Mouse (Mus musculus) stomach, postnatal 0 days (tissue): ENCODE measurements around the gene Fam169b. TPM values are rescaled to one million over a fixed set of nuclear protein-coding genes. Genes with fewer than 3 reads are reported as not detected.
A peak's percentile ranks its signal among the peaks of the same experiment; 100 is the strongest.

Source experiments
- ATAC-seq: fragments of 200-750 bp; cut with Nextera tagmentation; 2 replicates; pipeline ENCODE4 v1.8.0; 2017; ENCODE audit not compliant: low FRiP score, low TSS enrichment
- DNase-seq: peaks from one replicate; pipeline ENCODE4 v3.0.0-alpha.2; 2016; ENCODE audit warnings: low spot score
- H3K27ac ChIP-seq: fragments of 300-500 bp; sonication (generic); replicated peaks from 2 replicates; pipeline ENCODE4 v1.5.1; 2014; ENCODE audit warnings: mild to moderate bottlenecking, control low read depth
- H3K27me3 ChIP-seq: fragments of 300-500 bp; sonication (generic); 2 replicates; pipeline ENCODE4 v1.6.1; 2014; ENCODE audit warnings: low read length; ENCODE audit not compliant: control insufficient read depth, insufficient read depth
- H3K36me3 ChIP-seq: fragments of 300-500 bp; sonication (generic); 2 replicates; pipeline ENCODE4 v1.6.1; 2014; ENCODE audit warnings: low read length, mixed read lengths; ENCODE audit not compliant: control insufficient read depth, insufficient read depth
- H3K4me1 ChIP-seq: fragments of 300-500 bp; sonication (generic); replicated peaks from 2 replicates; pipeline ENCODE4 v1.6.1; 2014; ENCODE audit warnings: antibody characterized with exemption; ENCODE audit not compliant: control insufficient read depth, insufficient read depth
- H3K4me2 ChIP-seq: fragments of 300-500 bp; sonication (generic); replicated peaks from 2 replicates; pipeline ENCODE4 v1.6.1; 2014; ENCODE audit warnings: low read depth, mild to moderate bottlenecking, control low read depth, moderate library complexity
- H3K4me3 ChIP-seq: fragments of 300-500 bp; sonication (generic); 2 replicates; pipeline ENCODE4 v1.5.1; 2014; ENCODE audit warnings: low read depth, low read length, control low read depth
- H3K9ac ChIP-seq: fragments of 300-500 bp; sonication (generic); 2 replicates; pipeline ENCODE4 v1.6.1; 2014; ENCODE audit warnings: mild to moderate bottlenecking, low read length, control low read depth, mixed read lengths
- H3K9me3 ChIP-seq: fragments of 300-500 bp; sonication (generic); 2 replicates; pipeline ENCODE4 v1.6.1; 2016; ENCODE audit warnings: low read length; ENCODE audit not compliant: control insufficient read depth
- CTCF ChIP-seq: IDR thresholded peaks from 2 replicates; pipeline ENCODE4 v1.5.1; 2016; ENCODE audit warnings: antibody characterized with exemption, low read depth, mild to moderate bottlenecking, moderate library complexity
- EP300 ChIP-seq: optimal IDR thresholded peaks from 2 replicates; pipeline ENCODE3; 2016; ENCODE audit warnings: antibody characterized with exemption
- WGBS: fragments of 180-500 bp; shearing (Covaris S2); extraction: QIAGEN DNeasy Blood & Tissue Kit; methylation state at CpG from one replicate; pipeline ENCODE4 v1.1.7; 2014; 5-methylcytosine and 5-hydroxymethylcytosine counted together
- polyA plus RNA-seq: library from polyadenylated mRNA; unstranded; fragments of >200 nt; fragmentation: Nextera tagmentation; extraction: Ambion mirVana; gene quantifications from 2 replicates; pipeline ENCODE4 v1.2.1, GENCODE M21; 2015

Fam169b gene
- polyA plus RNA-seq, 1 experiment from 2014 or later, result 0.24 TPM

- H3K27me3 ChIP-seq, result no peaks in the 10 kb centered on the region; the same call in 1 of the 2 replicates
- no peak overlapping the region for H3K4me2 ChIP-seq
- H3K9me3 ChIP-seq, result no peaks in the 10 kb centered on the region
- TF ChIP-seq CTCF (no peak), EP300 (no peak)
- 0 out of 2 replicates have a peak, but pooled peaks cover 2% of the 10 kb centered on the region for H3K4me1 ChIP-seq
- no peak for DNase-seq
- 50% methylated on average over 6 of the region's 6 CpGs for WGBS
- H3K36me3 ChIP-seq, result no peaks in the 10 kb centered on the region
- no peak overlapping the region for H3K27ac ChIP-seq
- ATAC-seq, result no peak
- H3K4me3 ChIP-seq, result no peak overlapping the region
- H3K9ac ChIP-seq, result no peak overlapping the region
Measured at GRCm38 (mm10) chr7:68259523-68260081, 14.0 kb upstream of the Fam169b start.

GRCm38 (mm10) chr7:68262612-68263200 is 10.9 kb upstream of the Fam169b start:
- no peak overlapping the region for H3K4me2 ChIP-seq
- 0 out of 2 replicates have a peak, but pooled peaks cover 3% of the 10 kb centered on the region for H3K4me1 ChIP-seq
- H3K4me3 ChIP-seq, result no peak overlapping the region
- no peak for DNase-seq
- TF ChIP-seq CTCF (no peak), EP300 (no peak)
- H3K9me3 ChIP-seq, result no peaks in the 10 kb centered on the region
- no peak overlapping the region for H3K27ac ChIP-seq
- no peak for ATAC-seq
- H3K9ac ChIP-seq, result no peak overlapping the region
- H3K27me3 ChIP-seq, result no peaks in the 10 kb centered on the region; the same call in 1 of the 2 replicates
- WGBS, result 48% methylated on average over 8 of the region's 8 CpGs
- H3K36me3 ChIP-seq, result no peaks in the 10 kb centered on the region

DNA sequence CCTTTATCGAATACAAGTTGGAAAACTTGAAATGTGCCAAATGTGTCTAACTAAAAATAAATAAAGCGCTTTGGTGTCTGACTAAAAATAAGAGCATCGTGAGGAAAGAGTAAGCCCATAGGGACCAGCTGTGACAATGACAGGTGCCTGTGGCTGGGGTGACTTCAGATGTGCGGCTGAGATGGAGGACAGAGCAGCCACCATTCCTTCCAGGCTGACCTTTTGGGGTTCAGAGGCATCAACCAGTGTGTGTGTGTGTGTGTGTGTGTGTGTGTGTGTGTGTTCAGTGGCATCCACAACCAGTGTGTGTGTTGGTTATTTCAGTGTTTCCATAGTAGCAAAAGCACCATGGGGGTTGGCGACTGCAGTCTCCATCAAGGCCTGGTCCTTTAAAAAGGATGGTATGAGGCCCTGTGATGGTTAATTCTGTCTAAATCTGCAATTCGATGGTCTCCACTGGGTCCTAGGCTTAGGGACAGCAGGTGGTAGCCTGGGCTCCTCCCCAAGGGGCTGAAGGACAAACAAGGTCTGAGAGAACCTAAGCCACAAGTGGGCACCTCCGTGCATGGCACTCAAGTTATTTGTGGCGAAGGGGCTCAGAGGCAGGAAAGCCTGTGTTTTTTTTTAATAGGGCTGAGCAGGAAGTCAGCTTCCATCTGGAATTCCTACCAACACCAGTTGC is 10.2 kb upstream of the Fam169b start:
- Histone ChIP-seq H3K4me2 (peak overlapping the region; percentile 48), H3K9me3 (no peaks in the 10 kb centered on the region), H3K4me1 (0 out of 2 replicates have a peak, but pooled peaks cover 3% of the 10 kb centered on the region), H3K27ac (no peak overlapping the region), H3K9ac (peak overlapping the region; percentile 38; the same call in 1 of the 2 replicates), H3K27me3 (no peaks in the 10 kb centered on the region; the same call in 1 of the 2 replicates), H3K4me3 (peak overlapping the region; percentile 25), H3K36me3 (no peaks in the 10 kb centered on the region)
- DNase-seq, result no peak
- 59% methylated on average over 8 of the region's 8 CpGs for WGBS
- no peak for ATAC-seq
- TF ChIP-seq EP300 (no peak), CTCF (no peak)

GRCm38 (mm10) chr7:68264028-68264453 is 9.6 kb upstream of the Fam169b start, which contains the start of gene Pgpep1l:
TSS of gene Pgpep1l (minus strand) at chr7:68264233.
- Histone ChIP-seq H3K9ac (peak within 1 kb of the TSS; percentile 38; the same call in 1 of the 2 replicates), H3K27ac (no peak within 1 kb of the TSS), H3K27me3 (no peaks in the 10 kb centered on the region; the same call in 1 of the 2 replicates), H3K9me3 (no peaks in the 10 kb centered on the region), H3K4me1 (0 out of 2 replicates have a peak, but pooled peaks cover 3% of the 10 kb centered on the region), H3K4me2 (peak within 1 kb of the TSS; percentile 48), H3K4me3 (peak within 1 kb of the TSS; percentile 25), H3K36me3 (no peaks in the 10 kb centered on the region)
- DNase-seq (peak; percentile 38), ATAC-seq (peak; percentile 57; the same call in 1 of the 2 replicates)
- 10% methylated on average over 25 of the region's 25 CpGs for WGBS
- TF ChIP-seq CTCF, result no peak
- no peak for TF ChIP-seq EP300

DNA sequence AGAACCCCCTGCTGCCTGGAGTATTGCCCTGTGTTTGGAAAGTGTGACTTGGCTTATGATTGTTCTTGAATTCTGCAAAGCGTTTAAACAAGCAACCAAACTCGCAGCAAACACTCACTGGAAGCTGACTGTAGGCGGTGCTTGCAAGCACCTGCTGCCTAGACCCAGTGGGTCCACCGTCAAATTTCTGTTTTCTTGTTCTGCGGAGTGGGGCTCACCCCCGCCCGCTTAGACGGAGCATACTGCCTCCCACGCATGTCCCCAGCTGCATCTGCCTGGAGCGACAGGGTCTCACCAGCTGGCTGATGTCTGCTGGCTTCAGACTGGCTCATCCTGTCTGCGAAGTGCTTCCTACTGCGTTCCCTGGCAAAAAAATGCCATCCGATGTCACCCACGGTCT is 9.1 kb upstream of the Fam169b start:
- Histone ChIP-seq H3K4me3 (peak overlapping the region; percentile 25), H3K4me1 (0 out of 2 replicates have a peak, but pooled peaks cover 3% of the 10 kb centered on the region), H3K27me3 (no peaks in the 10 kb centered on the region; the same call in 1 of the 2 replicates), H3K4me2 (peak overlapping the region; percentile 48), H3K27ac (no peak overlapping the region), H3K9me3 (no peaks in the 10 kb centered on the region), H3K36me3 (no peaks in the 10 kb centered on the region), H3K9ac (no peak overlapping the region)
- ATAC-seq (no peak), DNase-seq (peak; percentile 21)
- WGBS, result 12% methylated on average over 14 of the region's 14 CpGs
- no peak for TF ChIP-seq EP300
- no peak for TF ChIP-seq CTCF
